Mouse (Mus musculus): ENCODE data around the gene Rpl36-ps4. TPM values are rescaled to one million over a fixed set of nuclear protein-coding genes. Genes with fewer than 3 reads are reported as not detected.

Gene Rpl36-ps4
- polyA plus RNA-seq, 1 experiment from 2014 or later, result not detected

DNA sequence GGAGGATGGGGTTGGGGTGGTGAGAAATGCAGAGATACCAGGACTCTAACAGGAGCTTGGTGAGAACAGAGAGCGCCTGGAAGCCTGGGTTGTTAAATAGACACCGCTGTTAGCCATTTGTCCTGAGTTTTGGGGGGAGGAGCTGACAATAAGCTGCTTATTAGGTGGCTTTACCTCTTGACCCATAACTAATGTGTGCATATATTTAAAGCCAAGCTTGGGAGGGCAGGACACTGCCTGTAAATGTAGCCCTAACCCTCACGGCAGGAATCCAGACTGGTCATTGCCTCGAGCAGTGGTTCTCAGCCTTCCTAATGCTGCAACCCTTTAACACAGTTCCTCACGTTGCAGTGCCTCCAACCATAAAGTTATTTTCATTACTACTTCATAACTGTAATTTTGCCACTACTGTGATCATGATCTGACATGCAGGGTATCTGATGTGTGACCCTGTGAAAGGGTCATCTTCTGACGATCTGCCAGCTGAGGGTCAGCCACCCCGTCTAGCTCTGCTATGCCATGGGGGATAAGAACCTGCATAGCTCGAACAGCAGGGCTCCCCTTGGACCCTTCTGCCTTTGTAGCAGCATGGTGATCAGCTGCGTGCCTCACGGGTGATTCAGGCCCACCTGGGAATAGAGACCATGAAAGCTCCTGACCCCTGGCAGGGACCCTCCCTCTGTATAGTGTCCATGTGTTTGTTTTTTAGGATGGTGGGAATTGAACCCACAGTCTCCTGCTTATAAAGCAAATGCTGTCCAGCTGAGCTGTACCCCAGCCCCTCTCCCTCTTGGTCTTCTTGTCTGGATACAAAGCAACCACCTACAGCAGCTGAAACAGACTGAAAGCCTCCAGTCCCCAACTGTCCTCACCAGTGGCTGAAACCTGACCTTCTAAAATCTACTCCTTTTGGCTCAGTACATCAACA, 42.0 kb upstream of the Rpl36-ps4 start:
- ATAC-seq (ENCODE audit: low read depth), result no peak
- H3K9ac ChIP-seq (ENCODE audit: low read depth, low read length), result no peak overlapping the region
- no peak overlapping the region for H3K4me2 ChIP-seq (ENCODE audit: low read depth, low read length)
- 65% methylated on average over 10 of the region's 10 CpGs for WGBS (ENCODE audit: insufficient replicate concordance)
- H3K27me3 ChIP-seq (ENCODE audit: control insufficient read depth, insufficient read depth, low read depth, low read length), result no peaks in the 10 kb centered on the region
- no peaks in the 10 kb centered on the region for H3K4me1 ChIP-seq (ENCODE audit: control insufficient read depth, low read depth, low read length)
- H3K36me3 ChIP-seq (ENCODE audit: control insufficient read depth, insufficient read depth), result no peaks in the 10 kb centered on the region
- no peak overlapping the region for H3K27ac ChIP-seq (ENCODE audit: low read length)
- H3K9me3 ChIP-seq (replicated peaks; ENCODE audit: control insufficient read depth, low read length), result no peaks in the 10 kb centered on the region
- no peak overlapping the region for H3K4me3 ChIP-seq (ENCODE audit: low read depth, low read length)

DNA sequence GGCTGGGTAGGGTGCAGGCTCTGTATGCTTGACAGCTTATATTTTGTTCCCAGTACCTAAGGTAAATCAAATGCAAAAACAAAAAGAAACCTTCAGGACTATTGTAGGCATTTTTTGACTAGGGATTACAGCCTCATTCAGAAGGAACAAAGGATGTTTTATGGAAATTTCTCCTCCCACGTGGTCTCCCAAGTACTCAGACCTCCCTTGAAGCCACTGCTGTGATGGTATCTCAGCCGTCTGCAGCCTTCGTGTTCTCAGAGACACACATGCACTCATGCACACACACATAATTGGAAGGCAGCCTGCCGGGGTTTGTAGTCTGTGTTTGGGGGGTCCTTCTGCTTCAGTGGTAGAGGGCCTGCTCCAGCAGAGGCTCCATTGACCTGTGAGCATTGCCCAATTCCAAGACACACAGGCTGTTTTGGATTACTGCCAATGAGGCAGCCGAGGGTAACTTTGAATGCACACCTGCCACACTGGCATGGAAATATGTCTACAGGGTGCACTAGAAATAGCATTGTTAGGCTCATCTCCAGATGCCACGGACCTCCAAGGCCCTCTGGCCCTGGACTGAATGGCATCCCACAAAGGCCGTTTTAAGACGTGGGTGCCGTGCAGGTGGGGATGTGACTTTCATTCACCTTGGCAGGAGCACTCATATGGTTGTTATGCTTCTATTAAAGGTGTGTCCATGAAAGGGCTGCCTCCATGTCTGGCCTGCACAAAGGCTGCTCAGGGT, 41.1 kb upstream of the Rpl36-ps4 start:
- ATAC-seq (ENCODE audit: low read depth), result no peak
- Histone ChIP-seq H3K9ac (ENCODE audit: low read depth, low read length) (no peak overlapping the region), H3K9me3 (replicated peaks; ENCODE audit: control insufficient read depth, low read length) (no peaks in the 10 kb centered on the region), H3K4me2 (ENCODE audit: low read depth, low read length) (no peak overlapping the region), H3K27ac (ENCODE audit: low read length) (no peak overlapping the region), H3K27me3 (ENCODE audit: control insufficient read depth, insufficient read depth, low read depth, low read length) (no peaks in the 10 kb centered on the region), H3K4me1 (ENCODE audit: control insufficient read depth, low read depth, low read length) (no peaks in the 10 kb centered on the region), H3K36me3 (ENCODE audit: control insufficient read depth, insufficient read depth) (no peaks in the 10 kb centered on the region), H3K4me3 (ENCODE audit: low read depth, low read length) (no peak overlapping the region)
- whole genome bisulfite sequencing (ENCODE audit: insufficient replicate concordance), result 50% methylated on average over 9 of the region's 9 CpGs

DNA sequence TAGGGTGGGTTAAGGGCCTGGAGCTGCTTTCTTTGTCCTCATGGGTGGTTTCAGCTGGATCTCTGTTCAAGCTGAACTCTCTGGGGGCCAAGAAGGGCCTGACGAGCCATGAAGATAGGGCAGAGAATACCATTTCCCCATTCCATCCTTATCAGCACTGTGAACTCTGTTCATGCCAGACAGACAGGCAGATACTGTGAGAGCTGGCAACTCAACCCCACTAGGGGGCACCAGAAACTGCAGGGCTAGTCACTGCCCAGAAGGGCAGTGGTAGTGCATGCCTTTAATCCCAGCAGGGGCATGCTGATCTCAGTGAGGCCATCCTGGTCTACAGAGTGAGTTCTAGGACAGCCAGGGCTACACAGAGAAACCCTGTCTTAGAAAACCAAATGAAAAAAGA, 38.2 kb upstream of the Rpl36-ps4 start:
- no peaks in the 10 kb centered on the region for H3K27me3 ChIP-seq (ENCODE audit: control insufficient read depth, insufficient read depth, low read depth, low read length)
- ATAC-seq (ENCODE audit: low read depth), result no peak
- no peaks in the 10 kb centered on the region for H3K36me3 ChIP-seq (ENCODE audit: control insufficient read depth, insufficient read depth)
- no peaks in the 10 kb centered on the region for H3K9me3 ChIP-seq (replicated peaks; ENCODE audit: control insufficient read depth, low read length)
- no peaks in the 10 kb centered on the region for H3K4me1 ChIP-seq (ENCODE audit: control insufficient read depth, low read depth, low read length)
- H3K4me3 ChIP-seq (ENCODE audit: low read depth, low read length), result no peak overlapping the region
- H3K4me2 ChIP-seq (ENCODE audit: low read depth, low read length), result no peak overlapping the region
- 4% methylated on average over 1 of the region's 1 CpGs for WGBS (ENCODE audit: insufficient replicate concordance)
- no peak overlapping the region for H3K27ac ChIP-seq (ENCODE audit: low read length)
- no peak overlapping the region for H3K9ac ChIP-seq (ENCODE audit: low read depth, low read length)

DNA sequence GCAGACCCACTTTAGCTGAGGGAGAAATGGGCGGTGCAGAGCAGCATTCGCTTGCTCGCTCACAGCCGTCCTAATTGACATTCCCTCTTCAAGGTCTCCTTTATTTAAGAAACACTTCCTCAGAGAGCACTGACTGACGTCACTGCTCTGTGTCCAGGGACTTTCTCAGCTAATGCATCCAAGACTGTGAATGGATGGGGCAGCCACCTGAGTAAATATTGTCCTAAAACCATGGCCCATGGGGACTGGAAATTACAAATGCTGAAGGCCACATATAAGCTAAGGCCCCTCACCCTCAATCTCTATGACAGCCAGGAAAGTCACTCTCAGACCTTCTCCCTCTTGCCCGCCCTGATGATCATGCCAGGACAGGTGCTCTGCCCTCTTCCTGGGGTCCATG, 23.6 kb upstream of the Rpl36-ps4 start:
- 67% methylated on average over 6 of the region's 6 CpGs for WGBS (ENCODE audit: insufficient replicate concordance)
- H3K36me3 ChIP-seq (ENCODE audit: control insufficient read depth, insufficient read depth), result no peaks in the 10 kb centered on the region
- no peak for ATAC-seq (ENCODE audit: low read depth)
- H3K4me1 ChIP-seq (ENCODE audit: control insufficient read depth, low read depth, low read length), result no peaks in the 10 kb centered on the region
- no peak overlapping the region for H3K9ac ChIP-seq (ENCODE audit: low read depth, low read length)
- H3K4me2 ChIP-seq (ENCODE audit: low read depth, low read length), result no peak overlapping the region
- H3K9me3 ChIP-seq (replicated peaks; ENCODE audit: control insufficient read depth, low read length), result no peaks in the 10 kb centered on the region; the same call in 1 of the 2 replicates
- no peak overlapping the region for H3K27ac ChIP-seq (ENCODE audit: low read length)
- no peaks in the 10 kb centered on the region for H3K27me3 ChIP-seq (ENCODE audit: control insufficient read depth, insufficient read depth, low read depth, low read length)
- H3K4me3 ChIP-seq (ENCODE audit: low read depth, low read length), result no peak overlapping the region

DNA sequence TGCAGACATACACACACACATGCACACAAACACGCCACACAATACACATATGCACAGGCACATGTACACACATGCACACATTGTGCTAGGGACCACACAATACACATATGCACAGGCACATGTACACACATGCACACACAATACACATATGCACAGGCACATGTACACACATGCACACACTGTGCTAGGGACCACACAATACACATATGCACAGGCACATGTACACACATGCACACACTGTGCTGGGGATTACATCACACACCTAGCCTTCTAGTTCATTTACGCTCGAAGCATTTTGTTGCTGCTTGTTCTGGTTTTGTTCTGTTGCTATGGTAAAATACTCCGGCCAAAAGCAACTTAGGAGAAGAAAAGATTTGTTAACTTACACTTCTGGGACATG, 20.1 kb upstream of the Rpl36-ps4 start:
- no peak for ATAC-seq (ENCODE audit: low read depth)

DNA sequence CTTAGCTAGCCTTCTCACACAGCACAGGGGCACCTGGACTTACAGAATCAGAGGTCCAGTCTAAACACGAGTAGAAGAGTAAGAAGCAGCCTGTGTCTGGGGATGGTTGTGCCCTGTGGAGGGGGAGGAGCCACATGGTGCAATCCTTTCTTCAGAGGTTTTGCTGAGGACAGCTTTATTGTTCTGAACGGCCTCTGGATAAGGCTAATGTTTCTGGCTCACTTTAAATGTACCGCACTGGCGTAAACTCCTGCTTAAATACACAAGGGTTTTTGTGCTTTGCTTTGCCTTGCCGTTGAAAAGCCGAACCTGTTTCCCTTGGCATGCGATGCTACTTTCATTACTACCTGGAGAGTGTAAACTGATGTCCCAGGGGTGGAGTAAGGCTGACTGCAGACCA, 19.6 kb upstream of the Rpl36-ps4 start:
- Histone ChIP-seq H3K4me2 (ENCODE audit: low read depth, low read length) (no peak overlapping the region), H3K9me3 (replicated peaks; ENCODE audit: control insufficient read depth, low read length) (no peaks in the 10 kb centered on the region), H3K27ac (ENCODE audit: low read length) (no peak overlapping the region), H3K27me3 (ENCODE audit: control insufficient read depth, insufficient read depth, low read depth, low read length) (no peaks in the 10 kb centered on the region), H3K4me1 (ENCODE audit: control insufficient read depth, low read depth, low read length) (no peaks in the 10 kb centered on the region), H3K4me3 (ENCODE audit: low read depth, low read length) (no peak overlapping the region), H3K36me3 (ENCODE audit: control insufficient read depth, insufficient read depth) (no peaks in the 10 kb centered on the region), H3K9ac (ENCODE audit: low read depth, low read length) (no peak overlapping the region)
- WGBS (ENCODE audit: insufficient replicate concordance), result 50% methylated on average over 7 of the region's 7 CpGs
- ATAC-seq (ENCODE audit: low read depth), result no peak

More for the DNA sequence above, 20.1 kb upstream of the Rpl36-ps4 start:
- no peaks in the 10 kb centered on the region for H3K4me1 ChIP-seq (ENCODE audit: control insufficient read depth, low read depth, low read length)
- H3K36me3 ChIP-seq (ENCODE audit: control insufficient read depth, insufficient read depth), result no peaks in the 10 kb centered on the region
- H3K9ac ChIP-seq (ENCODE audit: low read depth, low read length), result no peak overlapping the region
- WGBS (ENCODE audit: insufficient replicate concordance), result 63% methylated on average over 4 of the region's 4 CpGs
- H3K4me3 ChIP-seq (ENCODE audit: low read depth, low read length), result no peak overlapping the region
- no peak overlapping the region for H3K4me2 ChIP-seq (ENCODE audit: low read depth, low read length)
- no peak overlapping the region for H3K27ac ChIP-seq (ENCODE audit: low read length)
- no peaks in the 10 kb centered on the region for H3K9me3 ChIP-seq (replicated peaks; ENCODE audit: control insufficient read depth, low read length)
- H3K27me3 ChIP-seq (ENCODE audit: control insufficient read depth, insufficient read depth, low read depth, low read length), result no peaks in the 10 kb centered on the region

DNA sequence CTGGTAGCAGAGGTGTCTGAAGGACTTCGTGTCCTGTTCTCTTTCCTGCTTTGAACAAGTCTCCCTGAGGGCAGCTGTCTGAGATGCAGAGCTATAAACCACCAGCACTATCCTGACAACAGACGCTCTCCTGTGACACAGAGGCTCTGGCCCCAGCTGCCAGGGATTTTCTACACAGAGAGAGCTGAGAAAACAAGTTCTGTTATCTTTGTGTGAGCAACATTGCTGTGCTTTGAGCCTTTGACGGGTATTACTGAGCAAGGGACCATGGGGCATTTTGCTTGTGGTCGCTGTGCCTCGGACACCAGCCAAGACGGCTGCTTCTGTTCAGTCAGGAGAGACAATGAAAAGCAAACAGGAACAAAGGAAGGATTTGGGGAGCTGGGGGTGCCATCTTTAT, 17.6 kb upstream of the Rpl36-ps4 start:
- Histone ChIP-seq H3K27me3 (ENCODE audit: control insufficient read depth, insufficient read depth, low read depth, low read length) (no peaks in the 10 kb centered on the region), H3K27ac (ENCODE audit: low read length) (no peak overlapping the region), H3K36me3 (ENCODE audit: control insufficient read depth, insufficient read depth) (no peaks in the 10 kb centered on the region), H3K9me3 (replicated peaks; ENCODE audit: control insufficient read depth, low read length) (no peaks in the 10 kb centered on the region), H3K4me1 (ENCODE audit: control insufficient read depth, low read depth, low read length) (no peaks in the 10 kb centered on the region), H3K9ac (ENCODE audit: low read depth, low read length) (no peak overlapping the region), H3K4me3 (ENCODE audit: low read depth, low read length) (no peak overlapping the region), H3K4me2 (ENCODE audit: low read depth, low read length) (no peak overlapping the region)
- ATAC-seq (ENCODE audit: low read depth), result no peak
- 38% methylated on average over 6 of the region's 6 CpGs for WGBS (ENCODE audit: insufficient replicate concordance)

DNA sequence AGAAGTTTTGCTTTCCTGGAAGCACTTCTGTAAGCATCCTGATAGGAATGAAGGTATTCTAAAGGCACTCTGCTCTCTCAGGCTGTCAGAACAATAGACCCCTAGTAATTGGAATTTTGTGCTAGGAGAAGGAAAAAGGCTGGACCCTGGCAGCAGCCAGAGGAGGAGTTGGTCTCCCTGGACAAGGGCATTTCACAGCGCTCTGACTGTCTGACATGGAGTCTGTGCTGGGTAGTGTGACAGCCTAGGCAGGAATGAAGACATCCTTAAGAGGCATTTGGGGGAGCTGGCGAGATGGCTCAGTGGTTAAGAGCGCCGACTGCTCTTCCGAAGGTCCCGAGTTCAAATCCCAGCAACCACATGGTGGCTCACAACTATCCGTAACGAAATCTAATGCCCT, 17.1 kb upstream of the Rpl36-ps4 start:
- H3K27ac ChIP-seq (ENCODE audit: low read length), result no peak overlapping the region
- no peak overlapping the region for H3K4me2 ChIP-seq (ENCODE audit: low read depth, low read length)
- H3K9me3 ChIP-seq (replicated peaks; ENCODE audit: control insufficient read depth, low read length), result no peaks in the 10 kb centered on the region
- no peak overlapping the region for H3K4me3 ChIP-seq (ENCODE audit: low read depth, low read length)
- 84% methylated on average over 8 of the region's 8 CpGs for WGBS (ENCODE audit: insufficient replicate concordance)
- H3K9ac ChIP-seq (ENCODE audit: low read depth, low read length), result no peak overlapping the region
- no peaks in the 10 kb centered on the region for H3K4me1 ChIP-seq (ENCODE audit: control insufficient read depth, low read depth, low read length)
- H3K27me3 ChIP-seq (ENCODE audit: control insufficient read depth, insufficient read depth, low read depth, low read length), result no peaks in the 10 kb centered on the region
- H3K36me3 ChIP-seq (ENCODE audit: control insufficient read depth, insufficient read depth), result no peaks in the 10 kb centered on the region
- no peak for ATAC-seq (ENCODE audit: low read depth)

DNA sequence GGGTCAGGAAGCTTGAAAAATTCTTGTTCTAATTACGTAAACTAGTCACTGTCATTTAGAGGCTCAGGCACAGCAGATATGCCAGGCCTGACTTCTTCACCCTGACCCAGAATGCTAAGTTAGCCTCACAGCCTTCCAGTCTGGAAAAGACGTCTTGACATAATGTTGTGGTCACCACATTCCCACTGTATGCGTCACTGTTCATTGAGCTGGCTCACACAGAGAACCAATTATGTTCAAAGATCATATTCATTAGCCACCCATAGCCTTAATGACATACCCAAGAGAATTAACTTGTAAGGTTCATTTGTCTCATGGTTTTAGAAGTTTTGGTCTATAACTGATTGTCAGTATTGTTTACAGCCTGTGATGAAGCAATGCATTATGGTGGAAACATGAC, 5.4 kb upstream of the Rpl36-ps4 start:
- no peak for ATAC-seq (ENCODE audit: low read depth)
- H3K4me3 ChIP-seq (ENCODE audit: low read depth, low read length), result no peak overlapping the region
- H3K36me3 ChIP-seq (ENCODE audit: control insufficient read depth, insufficient read depth), result no peaks in the 10 kb centered on the region
- H3K4me1 ChIP-seq (ENCODE audit: control insufficient read depth, low read depth, low read length), result no peaks in the 10 kb centered on the region
- no peak overlapping the region for H3K4me2 ChIP-seq (ENCODE audit: low read depth, low read length)
- H3K27ac ChIP-seq (ENCODE audit: low read length), result no peak overlapping the region
- WGBS (ENCODE audit: insufficient replicate concordance), result 59% methylated on average over 3 of the region's 3 CpGs
- no peak overlapping the region for H3K9ac ChIP-seq (ENCODE audit: low read depth, low read length)
- H3K27me3 ChIP-seq (ENCODE audit: control insufficient read depth, insufficient read depth, low read depth, low read length), result no peaks in the 10 kb centered on the region
- no peaks in the 10 kb centered on the region for H3K9me3 ChIP-seq (replicated peaks; ENCODE audit: control insufficient read depth, low read length)

All from liver, embryonic 16.5 days (tissue).